Mouse (Mus musculus) megakaryocyte, embryonic 14.5 days (primary cell): ENCODE measurements around the gene Hand1.

Experiments used
- FLI1 ChIP-seq: IDR thresholded peaks from 2 replicates; pipeline ENCODE4 v1.6.1; 2012; ENCODE audit warnings: low read length, inconsistent platforms, mixed read lengths
- GATA1 ChIP-seq: IDR thresholded peaks from 3 replicates; pipeline ENCODE4 v1.6.1; 2012; ENCODE audit warnings: mixed read lengths, low read length, inconsistent platforms, borderline replicate concordance

GRCm38 (mm10) chr11:57795086-57795485 lies 37.5 kb downstream of the Hand1 start:
- TF ChIP-seq FLI1: no peak
- no peak for TF ChIP-seq GATA1
